Mouse (Mus musculus) neural tube, embryonic 12.5 days (tissue): ENCODE measurements around the gene Psma3. TPM values are rescaled to one million over a fixed set of nuclear protein-coding genes. Genes with fewer than 3 reads are reported as not detected.

Source experiments
- ATAC-seq: fragments of 200-750 bp; cut with Nextera tagmentation; 2 replicates; pipeline ENCODE4 v1.8.0; 2017; ENCODE audit warnings: low read depth, mild to moderate bottlenecking, moderate TSS enrichment, moderate library complexity; ENCODE audit not compliant: low FRiP score
- H3K27ac ChIP-seq: fragments of 300-500 bp; sonication (generic); 2 replicates; pipeline ENCODE4 v1.5.1; 2016
- H3K27me3 ChIP-seq: fragments of 300-500 bp; sonication (generic); replicated peaks from 2 replicates; pipeline ENCODE4 v1.6.1; 2016; ENCODE audit warnings: mild to moderate bottlenecking
- H3K36me3 ChIP-seq: fragments of 300-500 bp; sonication (generic); 2 replicates; pipeline ENCODE4 v1.6.1; 2016; ENCODE audit warnings: mild to moderate bottlenecking
- H3K4me1 ChIP-seq: fragments of 300-500 bp; sonication (generic); 2 replicates; pipeline ENCODE4 v1.6.1; 2016
- H3K4me2 ChIP-seq: fragments of 300-500 bp; sonication (generic); replicated peaks from 2 replicates; pipeline ENCODE4 v1.6.1; 2016; ENCODE audit warnings: mild to moderate bottlenecking
- H3K4me3 ChIP-seq: fragments of 300-500 bp; sonication (generic); 2 replicates; pipeline ENCODE4 v1.5.1; 2016
- H3K9ac ChIP-seq: fragments of 300-500 bp; sonication (generic); 2 replicates; pipeline ENCODE4 v1.6.1; 2016; ENCODE audit warnings: mild to moderate bottlenecking
- H3K9me3 ChIP-seq: fragments of 300-500 bp; sonication (generic); 2 replicates; pipeline ENCODE4 v1.6.1; 2016; ENCODE audit warnings: mild to moderate bottlenecking
- WGBS: fragments of 180-500 bp; shearing (Covaris S2); methylation state at CpG from one replicate; pipeline ENCODE4 v1.1.7; 2016; 5-methylcytosine and 5-hydroxymethylcytosine counted together
- polyA plus RNA-seq: library from polyadenylated mRNA; unstranded; fragments of >200 nt; fragmentation: Nextera tagmentation; extraction: Ambion mirVana; gene quantifications from 2 replicates; pipeline ENCODE4 v1.2.1, GENCODE M21; 2016

Psma3 gene
- polyA plus RNA-seq, result 543 and 554 TPM in 2 replicates

DNA sequence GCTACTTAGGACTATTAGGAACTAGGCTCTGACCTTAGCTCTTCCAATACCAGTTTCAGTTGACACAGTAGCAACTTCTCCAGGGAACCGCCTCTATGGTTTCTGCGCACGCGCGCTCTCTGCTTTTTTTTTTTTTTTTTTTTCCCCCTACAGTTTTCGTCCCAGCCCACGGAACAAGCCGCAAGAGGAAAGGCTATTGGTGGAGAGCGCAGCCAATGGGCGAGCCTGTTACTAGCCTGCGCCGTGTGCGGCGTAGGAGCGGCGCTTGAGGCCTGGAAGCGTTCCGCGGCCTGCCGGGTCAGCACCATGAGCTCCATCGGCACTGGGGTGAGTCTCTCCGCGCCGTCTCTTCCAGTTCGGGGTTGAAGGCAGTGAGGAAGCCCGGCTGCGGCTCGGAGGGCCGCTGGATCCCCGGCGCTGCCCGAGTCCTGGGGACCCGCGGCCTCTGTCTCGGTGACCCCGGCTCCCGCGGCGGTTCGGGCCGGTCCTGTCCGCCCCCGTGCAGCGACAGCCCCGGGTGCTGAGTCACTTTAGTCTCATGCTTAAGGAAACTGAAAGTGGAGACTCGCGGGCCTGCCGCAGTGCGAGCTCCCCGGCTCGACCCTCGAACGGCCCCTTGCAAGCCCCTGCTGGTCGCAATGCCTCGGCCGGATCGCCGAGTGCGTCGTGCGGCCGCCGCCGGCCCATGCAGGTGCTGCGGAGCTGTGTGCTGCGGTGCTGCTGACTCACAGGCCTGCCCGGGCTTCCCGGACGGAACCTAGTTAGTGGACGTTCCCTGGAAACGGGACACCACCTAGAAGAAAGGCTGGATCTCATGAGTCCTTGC is at the start of gene Psma3:
Gene Psma3 (plus strand): TSS at position 181 of the 826 bp plus-strand sequence.
- Histone ChIP-seq H3K4me2 (peak within 1 kb of the TSS; percentile 74), H3K9me3 (no peaks in the 10 kb centered on the region), H3K4me3 (peak within 1 kb of the TSS; percentile 83), H3K9ac (peak within 1 kb of the TSS; percentile 96), H3K36me3 (peaks cover 7% of the 10 kb centered on the region; the same call in 1 of the 2 replicates), H3K27ac (peak within 1 kb of the TSS; percentile 86), H3K27me3 (no peaks in the 10 kb centered on the region), H3K4me1 (peaks cover 12% of the 10 kb centered on the region)
- peak; percentile 99 for ATAC-seq
- under 1% methylated on average over 71 of the region's 71 CpGs for WGBS

DNA sequence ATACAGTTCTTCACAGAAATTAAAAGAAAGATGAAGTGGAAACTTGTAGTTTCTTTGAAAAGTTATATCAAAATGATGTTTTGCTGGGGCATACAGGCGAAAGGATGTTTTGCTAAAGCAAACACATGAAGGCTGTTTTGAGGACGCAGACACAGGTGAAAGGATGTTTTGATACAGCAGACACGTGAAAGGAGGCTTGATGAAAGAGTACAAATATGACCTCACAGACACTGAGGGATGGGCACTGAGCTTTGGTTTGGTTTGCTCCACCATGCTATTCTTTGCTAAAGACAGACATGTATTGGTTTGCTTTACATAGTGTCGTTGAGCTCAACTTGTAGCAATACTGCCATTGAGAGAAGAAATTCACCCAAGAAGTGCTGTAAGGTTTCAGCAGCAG is 44.6 kb upstream of the Psma3 start:
- 84% methylated on average over 4 of the region's 4 CpGs for WGBS
- H3K4me3 ChIP-seq, result no peak overlapping the region
- 0 out of 2 replicates have a peak, but pooled peaks cover 4% of the 10 kb centered on the region for H3K9me3 ChIP-seq
- no peak for ATAC-seq
- H3K27me3 ChIP-seq, result no peaks in the 10 kb centered on the region
- H3K4me1 ChIP-seq, result no peaks in the 10 kb centered on the region
- no peak overlapping the region for H3K9ac ChIP-seq
- H3K4me2 ChIP-seq, result no peak overlapping the region
- H3K27ac ChIP-seq, result no peak overlapping the region
- H3K36me3 ChIP-seq, result no peaks in the 10 kb centered on the region

DNA sequence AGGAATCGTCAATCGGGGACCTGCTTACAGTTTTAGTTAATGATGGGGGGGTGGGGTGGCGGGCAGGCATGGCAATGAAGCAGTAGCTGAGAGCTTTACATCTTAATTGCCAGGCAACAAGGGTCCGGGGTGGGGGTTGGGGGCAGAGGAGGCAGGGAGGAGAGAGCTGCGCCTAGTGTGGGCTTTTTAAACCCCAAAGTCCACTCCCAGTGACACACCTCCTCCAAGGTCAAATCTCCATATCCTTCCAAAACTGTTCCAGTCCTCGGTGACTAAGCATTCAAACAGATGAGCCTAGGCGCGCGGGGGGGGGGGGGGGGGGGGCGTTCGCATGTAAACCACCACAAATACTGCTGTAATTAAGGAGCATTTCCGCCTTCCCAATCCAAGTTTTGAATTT is 37.3 kb upstream of the Psma3 start:
- Histone ChIP-seq H3K9ac (peak overlapping the region; percentile 79), H3K27ac (peak overlapping the region; percentile 50; the same call in 1 of the 2 replicates), H3K4me2 (peak overlapping the region; percentile 67), H3K9me3 (0 out of 2 replicates have a peak, but pooled peaks cover 4% of the 10 kb centered on the region), H3K36me3 (0 out of 2 replicates have a peak, but pooled peaks cover 4% of the 10 kb centered on the region), H3K4me3 (peak overlapping the region; percentile 67), H3K27me3 (no peaks in the 10 kb centered on the region), H3K4me1 (0 out of 2 replicates have a peak, but pooled peaks cover 3% of the 10 kb centered on the region)
- WGBS, result 27% methylated on average over 7 of the region's 12 CpGs
- ATAC-seq, result peak; percentile 30; the same call in 1 of the 2 replicates

DNA sequence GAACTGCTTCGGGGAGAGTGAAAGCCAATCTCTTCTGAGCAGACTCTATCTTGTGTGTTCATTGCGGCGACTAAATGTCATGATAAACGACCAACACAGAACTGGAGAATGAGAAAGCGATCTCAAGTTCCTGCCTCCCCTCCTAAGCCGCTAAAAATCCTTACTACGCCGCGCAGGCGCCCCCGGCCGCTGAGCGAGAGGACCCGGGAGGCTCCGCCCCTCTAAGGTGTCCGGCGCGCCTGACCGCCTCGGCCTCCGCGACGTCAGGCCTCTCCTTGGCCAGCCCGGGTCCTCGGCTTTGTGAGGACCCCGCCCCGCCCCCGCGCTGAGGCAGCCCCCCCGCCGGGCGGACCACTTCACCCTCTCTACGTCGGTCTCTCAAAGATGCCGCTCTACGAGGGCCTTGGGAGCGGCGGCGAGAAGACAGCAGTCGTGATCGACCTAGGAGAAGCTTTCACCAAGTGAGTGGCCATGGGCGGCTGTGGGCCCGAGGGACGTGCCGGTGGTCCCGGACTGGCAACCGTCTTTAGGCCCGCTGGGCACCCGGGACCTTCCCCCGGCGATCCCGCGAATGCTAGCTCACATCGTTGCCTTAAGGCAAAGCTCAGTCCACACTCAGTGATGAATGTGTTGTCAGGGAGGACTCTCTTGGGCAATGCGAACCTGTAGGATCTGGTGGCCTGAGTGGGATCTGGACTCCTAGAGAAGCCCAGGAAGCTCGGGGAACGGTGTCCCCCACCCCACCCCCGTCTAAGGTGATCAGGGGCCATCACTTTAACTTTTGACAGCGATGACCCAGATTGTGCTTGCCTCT is 36.6 kb upstream of the Psma3 start, which contains the start of gene Actr10:
Gene Actr10 (plus strand): TSS at position 287 of the 814 bp plus-strand sequence.
- H3K27me3 ChIP-seq, result no peaks in the 10 kb centered on the region
- 0 out of 2 replicates have a peak, but pooled peaks cover 4% of the 10 kb centered on the region for H3K9me3 ChIP-seq
- H3K4me3 ChIP-seq, result peak within 1 kb of the TSS; percentile 67
- peak within 1 kb of the TSS; percentile 67 for H3K4me2 ChIP-seq
- H3K9ac ChIP-seq, result peak within 1 kb of the TSS; percentile 79
- under 1% methylated on average over 59 of the region's 59 CpGs for whole genome bisulfite sequencing
- ATAC-seq, result peak; percentile 98
- 0 out of 2 replicates have a peak, but pooled peaks cover 3% of the 10 kb centered on the region for H3K4me1 ChIP-seq
- H3K36me3 ChIP-seq, result peaks cover 9% of the 10 kb centered on the region; the same call in 1 of the 2 replicates
- peak within 1 kb of the TSS; percentile 50 for H3K27ac ChIP-seq

DNA sequence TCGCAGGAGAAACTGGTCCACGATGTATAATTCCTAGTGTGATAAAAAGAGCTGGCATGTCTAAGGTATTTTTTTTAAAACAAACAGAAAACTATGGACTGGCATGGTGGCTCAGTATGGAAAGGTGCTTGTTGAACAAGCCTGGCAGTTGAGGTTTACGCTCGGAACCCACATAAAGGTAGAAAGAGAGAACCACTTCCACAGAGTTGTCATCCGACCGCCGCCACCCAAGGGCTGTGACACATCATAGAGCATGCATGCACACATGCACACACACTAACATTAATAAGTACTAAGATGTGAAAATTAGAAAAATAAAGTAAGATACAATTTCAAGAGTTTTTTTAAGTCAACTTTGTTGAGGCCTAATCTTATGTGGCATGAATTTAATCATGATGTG is 33.6 kb upstream of the Psma3 start:
- Histone ChIP-seq H3K27ac (no peak overlapping the region), H3K36me3 (peaks cover 26% of the 10 kb centered on the region), H3K9me3 (no peaks in the 10 kb centered on the region), H3K9ac (no peak overlapping the region), H3K27me3 (no peaks in the 10 kb centered on the region), H3K4me3 (no peak overlapping the region), H3K4me1 (0 out of 2 replicates have a peak, but pooled peaks cover 3% of the 10 kb centered on the region), H3K4me2 (no peak overlapping the region)
- no peak for ATAC-seq
- WGBS, result 97% methylated on average over 7 of the region's 7 CpGs

DNA sequence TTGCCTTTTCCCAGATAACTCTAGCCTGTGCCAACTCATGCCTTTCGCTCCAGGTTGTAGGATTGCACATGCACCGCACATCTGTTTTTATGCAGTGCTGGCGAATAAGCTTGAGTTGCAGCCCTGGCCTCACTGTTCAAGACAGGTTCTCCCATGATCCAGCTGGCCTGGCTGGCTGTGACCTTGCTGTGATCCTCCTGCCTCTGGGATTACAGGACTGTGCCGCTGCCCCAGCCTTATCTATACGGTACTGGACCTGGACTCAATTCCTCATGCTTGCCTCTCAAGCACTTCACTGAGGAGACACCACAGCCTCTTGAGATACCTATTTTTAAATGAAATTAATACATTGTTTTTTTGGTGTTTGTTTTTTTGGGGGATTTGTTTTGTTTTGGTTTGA is 30.2 kb upstream of the Psma3 start:
- Histone ChIP-seq H3K4me2 (no peak overlapping the region), H3K36me3 (peaks cover 45% of the 10 kb centered on the region), H3K4me3 (no peak overlapping the region), H3K27ac (no peak overlapping the region), H3K4me1 (no peaks in the 10 kb centered on the region), H3K9me3 (no peaks in the 10 kb centered on the region), H3K27me3 (no peaks in the 10 kb centered on the region), H3K9ac (no peak overlapping the region)
- ATAC-seq, result no peak
- WGBS, result 99% methylated on average over 5 of the region's 5 CpGs

DNA sequence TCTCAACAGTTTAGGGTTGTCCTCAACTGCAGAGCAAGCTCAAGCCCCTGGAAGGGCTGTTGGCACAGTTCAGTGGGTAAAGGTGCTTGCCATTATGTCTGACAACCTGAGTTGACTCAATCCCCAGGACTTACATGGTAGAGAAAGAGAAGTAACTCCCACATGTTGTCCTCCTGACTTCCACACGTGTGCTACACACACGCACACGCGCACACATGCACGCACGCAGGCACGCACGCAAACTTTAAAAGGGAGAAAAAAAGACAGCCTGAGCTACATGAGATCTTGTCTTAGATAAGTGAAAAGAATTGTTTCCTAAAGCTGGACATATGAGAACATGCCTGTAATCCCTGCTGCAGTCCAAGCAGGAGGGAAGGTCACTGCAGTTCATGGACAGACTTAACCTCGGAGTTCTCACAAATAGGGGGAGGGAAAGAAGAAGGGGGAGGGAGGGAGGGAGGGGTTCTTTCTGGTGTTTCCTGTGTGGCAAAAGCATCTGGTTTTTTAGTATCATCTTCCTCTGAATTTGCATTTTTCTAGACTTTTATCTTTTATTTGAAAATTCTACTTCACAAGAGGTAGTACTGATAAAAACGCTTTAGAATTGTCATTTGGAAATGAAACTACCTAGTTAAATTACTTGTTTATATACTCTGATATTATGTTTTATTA is 27.7 kb upstream of the Psma3 start:
- no peak for ATAC-seq
- Histone ChIP-seq H3K4me3 (no peak overlapping the region), H3K9ac (no peak overlapping the region), H3K4me2 (no peak overlapping the region), H3K9me3 (no peaks in the 10 kb centered on the region), H3K36me3 (peaks cover 58% of the 10 kb centered on the region), H3K4me1 (no peaks in the 10 kb centered on the region), H3K27ac (no peak overlapping the region), H3K27me3 (no peaks in the 10 kb centered on the region)
- WGBS, result 97% methylated on average over 10 of the region's 10 CpGs

DNA sequence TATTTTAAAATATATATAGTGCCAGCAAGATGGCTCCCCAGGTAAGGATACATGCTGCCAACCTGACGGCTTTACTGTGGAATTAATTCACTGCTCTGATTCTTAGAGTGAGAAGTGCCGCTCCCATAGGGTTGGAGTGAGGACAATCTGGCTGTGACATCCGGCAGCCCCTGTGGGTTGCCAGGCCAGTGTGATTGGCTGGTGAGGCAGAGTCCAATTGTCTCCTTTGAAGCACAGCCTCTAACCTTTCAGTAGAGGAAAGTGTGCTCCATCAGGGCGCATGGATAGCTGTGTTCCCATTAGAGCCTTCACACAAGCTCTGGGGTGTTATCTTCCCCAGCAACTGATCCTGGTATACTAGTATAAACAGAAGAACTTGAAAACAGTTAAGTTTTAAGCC is 15.8 kb upstream of the Psma3 start:
- no peaks in the 10 kb centered on the region for H3K9me3 ChIP-seq
- H3K4me3 ChIP-seq, result no peak overlapping the region
- H3K36me3 ChIP-seq, result peaks cover 78% of the 10 kb centered on the region
- no peak for ATAC-seq
- no peak overlapping the region for H3K4me2 ChIP-seq
- H3K27ac ChIP-seq, result no peak overlapping the region
- no peak overlapping the region for H3K9ac ChIP-seq
- H3K4me1 ChIP-seq, result no peaks in the 10 kb centered on the region
- no peaks in the 10 kb centered on the region for H3K27me3 ChIP-seq
- WGBS, result 84% methylated on average over 4 of the region's 4 CpGs

DNA sequence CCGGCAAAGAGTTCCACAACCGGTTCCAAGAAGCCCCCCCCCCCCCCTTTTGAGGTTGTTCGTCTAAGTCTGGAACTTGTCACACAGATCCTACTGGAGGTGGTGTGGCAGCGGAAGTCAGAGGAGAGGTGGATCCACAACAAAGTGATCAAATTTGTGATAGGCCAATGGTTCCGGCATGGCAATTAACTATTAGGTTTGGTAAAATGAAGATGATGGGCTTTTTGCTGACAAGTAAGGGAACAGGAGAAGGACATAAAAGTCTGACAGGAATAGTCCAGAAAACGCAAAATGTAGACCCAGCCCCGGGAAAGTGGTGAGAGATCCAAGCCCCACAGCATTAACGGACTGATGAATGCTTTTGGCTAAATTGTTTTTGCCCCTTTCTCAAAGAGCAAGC is 6.8 kb upstream of the Psma3 start:
- ATAC-seq, result no peak
- Histone ChIP-seq H3K27me3 (no peaks in the 10 kb centered on the region), H3K27ac (no peak overlapping the region), H3K4me2 (peak overlapping the region; percentile 66), H3K9me3 (no peaks in the 10 kb centered on the region), H3K4me3 (peak overlapping the region; percentile 62), H3K4me1 (no peaks in the 10 kb centered on the region), H3K9ac (peak overlapping the region; percentile 69; the same call in 1 of the 2 replicates), H3K36me3 (peaks cover 18% of the 10 kb centered on the region)
- 48% methylated on average over 8 of the region's 8 CpGs for WGBS

DNA sequence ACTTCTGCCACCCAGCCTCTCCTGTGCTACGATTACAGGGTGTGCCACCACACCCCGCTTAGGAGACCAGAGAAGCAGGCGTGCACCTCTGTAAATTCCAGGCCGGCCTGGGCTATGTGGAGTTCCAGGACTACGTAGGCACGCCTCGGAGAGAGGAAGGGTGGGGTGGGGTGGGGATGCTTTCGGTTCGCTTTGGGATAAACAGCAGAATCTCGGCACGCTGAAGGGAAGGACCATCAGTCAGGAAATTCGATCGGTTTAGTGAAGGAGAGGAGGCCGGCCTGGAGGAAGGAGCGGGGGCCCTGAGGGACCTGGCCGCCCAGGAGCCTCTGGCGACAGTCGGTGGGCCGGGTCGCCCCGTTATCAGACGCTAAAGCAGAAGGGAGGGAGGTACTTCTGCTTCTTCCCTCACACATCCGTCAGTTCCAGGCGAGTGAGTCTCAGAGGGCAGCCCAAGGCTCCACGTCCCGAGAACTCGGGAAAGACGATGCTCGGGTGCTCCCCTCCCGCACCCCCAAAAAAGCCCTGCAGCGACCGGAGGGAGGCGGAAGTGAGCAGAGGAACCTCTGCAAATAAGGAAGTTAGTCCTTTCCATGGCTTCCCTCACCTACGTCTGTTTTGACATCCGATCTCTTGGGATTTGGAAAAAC is 6.2 kb upstream of the Psma3 start:
- no peaks in the 10 kb centered on the region for H3K27me3 ChIP-seq
- H3K4me2 ChIP-seq, result peak overlapping the region; percentile 66
- H3K36me3 ChIP-seq, result peaks cover 14% of the 10 kb centered on the region
- peak overlapping the region; percentile 69 for H3K9ac ChIP-seq
- ATAC-seq, result peak; percentile 87
- H3K4me3 ChIP-seq, result peak overlapping the region; percentile 62
- no peaks in the 10 kb centered on the region for H3K4me1 ChIP-seq
- H3K27ac ChIP-seq, result peak overlapping the region; percentile 63
- no peaks in the 10 kb centered on the region for H3K9me3 ChIP-seq
- WGBS, result under 1% methylated on average over 35 of the region's 35 CpGs

DNA sequence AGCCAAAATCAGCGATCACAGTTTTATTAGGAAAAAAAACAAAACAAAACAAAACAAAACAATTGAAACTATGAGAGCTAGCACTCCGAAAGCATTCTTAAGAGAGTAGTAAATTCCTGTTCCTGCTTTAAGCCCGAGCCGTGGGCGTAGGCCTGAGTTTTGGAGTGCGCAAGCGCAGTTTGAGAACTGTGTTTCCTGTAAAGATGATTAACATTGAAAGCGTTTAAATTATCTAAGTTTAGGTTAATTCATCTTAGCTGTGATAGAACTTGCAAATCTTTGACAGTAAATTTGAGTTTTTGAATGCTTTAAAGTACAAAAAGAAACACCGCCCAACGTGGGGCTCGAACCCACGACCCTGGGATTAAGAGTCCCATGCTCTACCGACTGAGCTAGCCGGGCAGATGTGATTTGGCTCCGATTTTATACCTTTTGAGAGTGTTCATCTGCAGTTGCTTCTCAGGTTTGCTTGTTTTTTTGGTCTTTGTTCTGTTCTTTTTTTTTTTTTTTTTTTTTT is 5.6 kb upstream of the Psma3 start:
- under 1% methylated on average over 15 of the region's 15 CpGs for WGBS
- no peak overlapping the region for H3K27ac ChIP-seq

More for the DNA sequence above, 5.6 kb upstream of the Psma3 start:
- Histone ChIP-seq H3K27me3 (no peaks in the 10 kb centered on the region), H3K9me3 (no peaks in the 10 kb centered on the region), H3K4me3 (peak overlapping the region; percentile 62), H3K9ac (peak overlapping the region; percentile 69), H3K36me3 (peaks cover 9% of the 10 kb centered on the region), H3K4me1 (no peaks in the 10 kb centered on the region), H3K4me2 (peak overlapping the region; percentile 66)
- peak; percentile 78 for ATAC-seq
